ENCODE assay signal across 8 mouse cellular contexts in genomic region chr14:73122923-73123278, GRCm38 (mm10). TPM values are rescaled to one million over a fixed set of nuclear protein-coding genes. Genes with fewer than 3 reads are reported as not detected.
A peak's percentile ranks its signal among the peaks of the same experiment; 100 is the strongest.
DNase-seq lines count a peak whose midpoint lies in the region; ATAC-seq and TF ChIP-seq lines count a peak whose summit lies in the region.

Rcbtb2 (plus strand) TSS chr14:73123037.

- H3K9me3 ChIP-seq in intestine, embryonic 16.5 days (ENCODE audit: control insufficient read depth, low read length), result no peaks in the 10 kb centered on the region

- no peaks in the 10 kb centered on the region for H3K36me3 ChIP-seq in intestine, embryonic 16.5 days (ENCODE audit: control insufficient read depth, insufficient read depth, low read length)

- H3K4me3 ChIP-seq in layer of hippocampus, adult 2 months, result no peak within 1 kb of the TSS
- H3K4me3 ChIP-seq in intestine, embryonic 16.5 days (ENCODE audit: low read length), result no peak within 1 kb of the TSS

- DNase-seq in layer of hippocampus, adult 2 months (ENCODE audit: low spot score in 2 of 2), result no peak
- DNase-seq in layer of hippocampus, adult 9-10 months (ENCODE audit: low spot score), result no peak
- no peak for DNase-seq in adrenal gland, postnatal 4 days (ENCODE audit: low spot score in 2 of 2)
- DNase-seq in gonadal fat pad, adult 2 months (ENCODE audit: low read depth), result no peak
- no peak for DNase-seq in cerebellum, postnatal 4 days (ENCODE audit: low spot score in 2 of 2)
- DNase-seq in yolk sac, embryonic 10.5 days (ENCODE audit: low spot score), result no peak

- H3K4me1 ChIP-seq in intestine, embryonic 16.5 days (ENCODE audit: control insufficient read depth, insufficient read depth, low read length), result 0 out of 2 replicates have a peak, but pooled peaks cover 8% of the 10 kb centered on the region

- no peak for TF ChIP-seq CTCF in layer of hippocampus, adult 2 months (conservative IDR thresholded peaks at IDR 0.05)

- H3K4me2 ChIP-seq in intestine, embryonic 16.5 days (ENCODE audit: low read depth, low read length), result no peak within 1 kb of the TSS

- no peak for ATAC-seq in intestine, embryonic 16.5 days
- no peak for ATAC-seq in megakaryocyte-erythroid progenitor cell, adult 5-6 weeks (replicated peaks; ENCODE audit: low FRiP score, low TSS enrichment, poor library complexity, severe bottlenecking)

- peak within 1 kb of the TSS; percentile 28; the same call in 1 of the 2 replicates for H3K27ac ChIP-seq in layer of hippocampus, adult 2 months
- H3K27ac ChIP-seq in intestine, embryonic 16.5 days (ENCODE audit: low read length), result no peak within 1 kb of the TSS

- no peaks in the 10 kb centered on the region for H3K27me3 ChIP-seq in intestine, embryonic 16.5 days (replicated peaks; ENCODE audit: control insufficient read depth, insufficient read depth, low read length)

- 38% methylated on average over 4 of the region's 4 CpGs for WGBS in intestine, embryonic 16.5 days

- H3K9ac ChIP-seq in intestine, embryonic 16.5 days (ENCODE audit: low read depth, low read length), result no peak within 1 kb of the TSS

RNA-seq across cellular contexts. Expression of gene Rcbtb2, which starts in this region (rescaled TPM):
- total RNA-seq in layer of hippocampus, adult 2 months (2021), result 10 to 100 TPM; 29.0 to 34.8 TPM
- 10 to 100 TPM; 47.0 to 48.8 TPM for total RNA-seq in adrenal gland, postnatal 4 days (2021)
- polyA plus RNA-seq in gonadal fat pad, adult 2 months (2012; rRNA removed), result 40.5 and 44.9 TPM in 2 replicates
- 55.5 and 62.2 TPM in 2 replicates for polyA plus RNA-seq in intestine, embryonic 16.5 days (2015; fragmentation: Nextera tagmentation; extraction: Ambion mirVana)
- total RNA-seq in megakaryocyte-erythroid progenitor cell, adult 5-6 weeks (2014; fragmentation: Nextera tagmentation), result 16.7 and 26.2 TPM in 2 replicates
- 20.5 and 33.5 TPM in 2 replicates for total RNA-seq in megakaryocyte-erythroid progenitor cell, adult 5-6 weeks (2017)
